Mouse (Mus musculus): Measurements from ENCODE around the gene Pcnx2. TPM values are rescaled to one million over a fixed set of nuclear protein-coding genes. Genes with fewer than 3 reads are reported as not detected.

The Pcnx2 gene
- total RNA-seq, 2 experiments from 2014 or later, result not detected

GRCm38 (mm10) chr8:125722675-125723074, 175.4 kb downstream of the Pcnx2 start:
- no peak for ATAC-seq (replicated peaks; ENCODE audit: poor library complexity)

- peak; percentile 59 for ATAC-seq (replicated peaks; ENCODE audit: poor library complexity)
Observed at GRCm38 (mm10) chr8:125718914-125719313, 179.2 kb downstream of the Pcnx2 start.

GRCm38 (mm10) chr8:125716613-125717012, 181.5 kb downstream of the Pcnx2 start:
- no peak for ATAC-seq (replicated peaks; ENCODE audit: poor library complexity)

GRCm38 (mm10) chr8:125716211-125716610, 181.9 kb downstream of the Pcnx2 start:
- ATAC-seq (replicated peaks; ENCODE audit: poor library complexity), result no peak

GRCm38 (mm10) chr8:125711514-125711913, 186.6 kb downstream of the Pcnx2 start:
- peak; percentile 95 for ATAC-seq (replicated peaks; ENCODE audit: poor library complexity)

- ATAC-seq (replicated peaks; ENCODE audit: poor library complexity), result no peak
Observed at GRCm38 (mm10) chr8:125709171-125709570, 188.9 kb downstream of the Pcnx2 start.

- no peak for ATAC-seq (replicated peaks; ENCODE audit: poor library complexity)
Observed at GRCm38 (mm10) chr8:125705816-125706215, 192.3 kb downstream of the Pcnx2 start.

GRCm38 (mm10) chr8:125704434-125704833, 193.7 kb downstream of the Pcnx2 start:
- no peak for ATAC-seq (replicated peaks; ENCODE audit: poor library complexity)

GRCm38 (mm10) chr8:125702868-125703473, 195.1 kb downstream of the Pcnx2 start:
- no peak for ATAC-seq (replicated peaks; ENCODE audit: poor library complexity)

Other genes starting within 250 kb of the Pcnx2 start
- gene Map10, start 228.5 kb downstream of the Pcnx2 start, total RNA-seq (2015), result 1.2 and 1.3 TPM in 2 replicates
- gene Map10, start 228.5 kb downstream of the Pcnx2 start, total RNA-seq (2017), result 1.1 and 1.3 TPM in 2 replicates
- gene Ntpcr, start 168.4 kb downstream of the Pcnx2 start, total RNA-seq (2015), result 50.4 and 51.5 TPM in 2 replicates
- gene Ntpcr, start 168.4 kb downstream of the Pcnx2 start, total RNA-seq (2017), result 26.9 and 31.3 TPM in 2 replicates
- gene Map3k21, start 12.1 kb upstream of the Pcnx2 start, total RNA-seq (2015), result not detected in 2 replicates
- gene Map3k21, start 12.1 kb upstream of the Pcnx2 start, total RNA-seq (2017), result not detected in 2 replicates
- gene Kcnk1, start 96.9 kb upstream of the Pcnx2 start, total RNA-seq (2015), result not detected in 2 replicates
- not detected in 2 replicates for gene Kcnk1, start 96.9 kb upstream of the Pcnx2 start, total RNA-seq (2017)